Mouse (Mus musculus) small intestine, adult 10 weeks (tissue): ENCODE results near the gene Gm14288. TPM values are rescaled to one million over a fixed set of nuclear protein-coding genes. Genes with fewer than 3 reads are reported as not detected.

Source experiments
- polyA plus RNA-seq: library from polyadenylated mRNA; stranded (reverse); fragments of 350-450 nt; fragmentation: Illumina TruSeq; extraction: RNeasy Lipid Tissue Mini Kit (QIAGEN cat#74804); gene quantifications from one replicate; pipeline ENCODE4 v1.2.3, GENCODE M21; 2014; ENCODE audit warnings: low replicate concordance

The Gm14288 gene
- polyA plus RNA-seq, result 3.5 TPM

DNA sequence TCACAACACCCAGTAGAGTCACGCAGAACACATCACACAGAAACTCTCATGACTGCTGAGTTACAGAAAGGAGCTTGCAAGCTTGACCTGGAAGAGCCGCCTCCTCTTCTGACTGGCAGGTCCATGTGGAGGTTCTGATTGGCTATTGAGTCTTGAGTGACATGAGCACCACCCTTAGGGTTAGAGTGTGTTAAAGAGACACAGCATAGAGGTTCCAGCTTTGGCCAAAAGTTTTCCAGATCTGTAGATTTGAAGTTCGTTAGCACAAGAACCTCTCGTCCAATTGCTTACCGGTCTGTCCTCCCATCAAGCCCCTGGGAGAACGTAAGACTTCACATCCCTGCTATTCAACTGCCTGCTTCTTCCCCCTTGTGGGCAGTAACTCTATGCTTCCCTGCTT lies at the start of gene Gm14288:
Gene Gm14288, minus strand, starts transcription at position 101 of the 400 bp plus-strand sequence.

DNA sequence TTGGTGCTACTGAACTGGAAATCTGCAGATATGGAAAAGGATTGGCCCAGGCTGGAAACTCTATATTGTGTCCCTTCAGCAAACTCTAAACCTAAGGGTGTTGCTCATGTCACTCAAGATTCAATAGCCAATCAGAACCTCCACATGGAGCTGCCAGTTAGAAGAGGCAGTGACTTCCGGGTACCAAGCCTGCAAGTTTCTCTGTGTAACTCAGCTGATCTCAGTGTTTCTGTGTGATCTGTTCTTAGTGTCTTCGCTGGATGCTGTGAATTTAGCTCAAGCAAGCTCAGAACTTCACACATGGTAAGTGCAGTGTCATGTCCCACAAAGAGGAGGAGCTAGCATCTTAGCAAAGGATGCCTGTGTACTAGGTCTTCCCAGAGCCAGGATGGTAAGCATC lies 59.7 kb downstream of the Gm14288 start, which contains the start of gene Gm2007:
Gene Gm2007, plus strand, starts transcription at position 301 of the 400 bp plus-strand sequence.

Other genes with a start within 250 kb of the Gm14288 start
- gene Gm11007, start 157.1 kb downstream of the Gm14288 start, polyA plus RNA-seq, result 2.3 TPM
- gene Zfp969, start 97.4 kb downstream of the Gm14288 start, polyA plus RNA-seq, result not detected
- 2.3 TPM for gene Gm2007, start 59.6 kb downstream of the Gm14288 start, polyA plus RNA-seq
- 24.2 TPM for gene Gm6710, start 68.1 kb upstream of the Gm14288 start, polyA plus RNA-seq
- 41.2 TPM for gene Zfp966, start 130.0 kb upstream of the Gm14288 start, polyA plus RNA-seq
- gene Gm2026, start 164.2 kb upstream of the Gm14288 start, polyA plus RNA-seq, result 23.3 TPM